Mouse (Mus musculus) cortical plate, adult 2 months (tissue): ENCODE measurements at regions not wholly inside any gene's neighbourhood (a gene's known extent, or its start where the extent isn't known, plus 50 kb on each side); places are given as distances from the start of the nearest gene placed in this dataset.

Experiments
- CTCF ChIP-seq: fragments of 200-500 bp; IDR thresholded peaks from 2 replicates; pipeline ENCODE4 v1.5.1; 2011; ENCODE audit warnings: mild to moderate bottlenecking, control low read depth, low read length; ENCODE audit not compliant: insufficient read depth; ENCODE audit errors: extremely low read depth
- POLR2A ChIP-seq: fragments of 200-500 bp; IDR thresholded peaks from 2 replicates; pipeline ENCODE4 v1.6.1; 2011; ENCODE audit warnings: mild to moderate bottlenecking, low read length, control low read depth; ENCODE audit not compliant: insufficient read depth; ENCODE audit errors: extremely low read depth

GRCm38 (mm10) chr17:48616205-48616604 is 161.5 kb downstream of the Unc5cl start:
- TF ChIP-seq CTCF, result no peak
- TF ChIP-seq POLR2A, result no peak
